Comparison of ENCODE assay signal across 8 mouse cellular contexts in the genomic region with DNA sequence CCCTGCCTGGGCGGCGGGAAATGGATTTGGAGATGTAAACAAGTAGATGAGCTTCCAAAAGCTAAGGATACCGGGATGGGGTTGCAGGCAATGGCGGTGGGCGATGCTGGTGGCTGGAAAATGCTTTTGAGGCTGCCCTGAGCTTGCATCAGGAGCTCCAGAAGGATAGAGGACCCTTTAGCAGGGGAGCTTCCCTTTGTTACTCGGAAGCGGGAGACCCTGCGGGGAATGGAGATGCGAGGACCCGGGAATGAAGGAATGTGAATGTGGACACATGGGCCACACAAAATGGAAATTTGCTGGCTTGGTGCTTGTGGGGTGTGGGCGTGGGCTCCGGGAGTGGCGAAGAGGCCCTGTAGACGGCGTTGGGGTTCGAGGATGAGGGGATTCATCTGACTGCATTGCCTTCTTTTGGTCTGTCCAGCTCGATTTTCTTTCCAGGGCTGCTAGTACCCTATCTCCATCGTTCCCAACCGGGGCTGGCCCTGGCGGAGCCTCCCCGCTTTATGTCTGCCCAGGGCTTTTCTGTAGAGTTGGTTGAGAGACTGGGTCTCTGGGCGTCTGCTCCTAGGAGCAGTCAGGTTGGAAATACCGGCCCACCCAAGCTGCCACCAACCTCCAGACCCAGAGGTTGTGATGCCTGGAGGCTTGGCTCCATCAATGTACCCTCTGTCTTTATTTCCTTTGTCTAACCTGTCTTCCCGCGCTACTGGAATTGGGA. TPM values are rescaled to one million over a fixed set of nuclear protein-coding genes. Genes with fewer than 3 reads are reported as not detected.
A peak's percentile ranks its signal among the peaks of the same experiment; 100 is the strongest.
DNase-seq lines count a peak whose midpoint lies in the region; ATAC-seq and TF ChIP-seq lines count a peak whose summit lies in the region.

No protein-coding gene starts in this region.

- no peak for TF ChIP-seq CTCF in ES-Bruce4 (IDR thresholded peaks at IDR 0.05; ENCODE audit: low read depth, low read length)

- peak overlapping the region; percentile 92 for H3K4me2 ChIP-seq in heart, embryonic 12.5 days
- H3K4me2 ChIP-seq in forebrain, embryonic 16.5 days (ENCODE audit: low read length), result peak overlapping the region; percentile 80
- peak overlapping the region; percentile 35 for H3K4me2 ChIP-seq in liver, embryonic 16.5 days (ENCODE audit: low read depth, low read length)

- H3K9me3 ChIP-seq in heart, embryonic 12.5 days (replicated peaks), result no peaks in the 10 kb centered on the region
- no peaks in the 10 kb centered on the region for H3K9me3 ChIP-seq in ES-Bruce4 (replicated peaks; ENCODE audit: control insufficient read depth, insufficient read depth, low read length, poor library complexity, severe bottlenecking)
- no peaks in the 10 kb centered on the region for H3K9me3 ChIP-seq in forebrain, embryonic 16.5 days (ENCODE audit: control insufficient read depth, low read length)
- H3K9me3 ChIP-seq in liver, embryonic 16.5 days (replicated peaks; ENCODE audit: control insufficient read depth, low read length), result no peaks in the 10 kb centered on the region

- 0 out of 2 replicates have a peak, but pooled peaks cover 13% of the 10 kb centered on the region for H3K27me3 ChIP-seq in heart, embryonic 12.5 days (replicated peaks)
- H3K27me3 ChIP-seq in ES-Bruce4 (ENCODE audit: control insufficient read depth, insufficient read depth, low read length, poor library complexity, severe bottlenecking), result no peaks in the 10 kb centered on the region
- no peaks in the 10 kb centered on the region for H3K27me3 ChIP-seq in forebrain, embryonic 16.5 days (replicated peaks; ENCODE audit: control insufficient read depth, insufficient read depth, low read length)
- H3K27me3 ChIP-seq in liver, embryonic 16.5 days (ENCODE audit: control insufficient read depth, insufficient read depth, low read depth, low read length), result peaks cover 17% of the 10 kb centered on the region

- intact Hi-C loops in heart, postnatal 25 days (cut with DNase I), result no loop called here

- H3K36me3 ChIP-seq in heart, embryonic 12.5 days, result no peaks in the 10 kb centered on the region
- no peaks in the 10 kb centered on the region for H3K36me3 ChIP-seq in ES-Bruce4 (ENCODE audit: control insufficient read depth, insufficient read depth, low read length, poor library complexity, severe bottlenecking)
- H3K36me3 ChIP-seq in forebrain, embryonic 16.5 days (ENCODE audit: control insufficient read depth, insufficient read depth), result no peaks in the 10 kb centered on the region
- H3K36me3 ChIP-seq in liver, embryonic 16.5 days (ENCODE audit: control insufficient read depth, insufficient read depth), result no peaks in the 10 kb centered on the region

- peaks cover 23% of the 10 kb centered on the region for H3K4me1 ChIP-seq in heart, embryonic 12.5 days (replicated peaks)
- H3K4me1 ChIP-seq in ES-Bruce4 (ENCODE audit: control insufficient read depth, insufficient read depth, low read length), result no peaks in the 10 kb centered on the region
- H3K4me1 ChIP-seq in forebrain, embryonic 16.5 days (replicated peaks; ENCODE audit: control insufficient read depth, insufficient read depth, low read length), result peaks cover 30% of the 10 kb centered on the region
- no peaks in the 10 kb centered on the region for H3K4me1 ChIP-seq in liver, embryonic 16.5 days (ENCODE audit: control insufficient read depth, low read depth, low read length)

- WGBS in heart, embryonic 12.5 days, result 9% methylated on average over 25 of the region's 25 CpGs
- WGBS in forebrain, embryonic 16.5 days, result 2% methylated on average over 25 of the region's 25 CpGs
- WGBS in liver, embryonic 16.5 days (ENCODE audit: insufficient replicate concordance), result 15% methylated on average over 25 of the region's 25 CpGs

- H3K4me3 ChIP-seq in heart, embryonic 12.5 days, result peak overlapping the region; percentile 54
- H3K4me3 ChIP-seq in ES-Bruce4 (ENCODE audit: low read depth, low read length), result peak overlapping the region; percentile 86
- H3K4me3 ChIP-seq in forebrain, embryonic 16.5 days (replicated peaks; ENCODE audit: low read length), result peak overlapping the region; percentile 74
- H3K4me3 ChIP-seq in liver, embryonic 16.5 days (ENCODE audit: low read depth, low read length), result peak overlapping the region; percentile 14; the same call in 1 of the 2 replicates

- H3K27ac ChIP-seq in heart, embryonic 12.5 days (ENCODE audit: poor library complexity, severe bottlenecking), result no peak overlapping the region
- no peak overlapping the region for H3K27ac ChIP-seq in ES-Bruce4 (ENCODE audit: insufficient read depth, low read length)
- peak overlapping the region; percentile 74 for H3K27ac ChIP-seq in forebrain, embryonic 16.5 days (ENCODE audit: low read length)
- no peak overlapping the region for H3K27ac ChIP-seq in liver, embryonic 16.5 days (ENCODE audit: low read length)

- no peak for TF ChIP-seq EP300 in ES-Bruce4 (IDR thresholded peaks at IDR 0.05; ENCODE audit: insufficient read depth, low read depth, low read length)

- ATAC-seq in heart, embryonic 12.5 days (ENCODE audit: insufficient number of reproducible peaks, low FRiP score), result no peak
- peak; percentile 19 for ATAC-seq in forebrain, embryonic 16.5 days
- ATAC-seq in liver, embryonic 16.5 days (ENCODE audit: low read depth), result no peak
- ATAC-seq in monocyte, adult 5-6 weeks (replicated peaks; ENCODE audit: insufficient number of reproducible peaks, low FRiP score, low TSS enrichment, poor library complexity, severe bottlenecking), result no peak

- peak overlapping the region; percentile 72 for H3K9ac ChIP-seq in heart, embryonic 12.5 days
- H3K9ac ChIP-seq in ES-Bruce4 (ENCODE audit: low read depth, poor library complexity, severe bottlenecking), result peak overlapping the region; percentile 46
- peak overlapping the region; percentile 78 for H3K9ac ChIP-seq in forebrain, embryonic 16.5 days (replicated peaks; ENCODE audit: low read depth, low read length)
- no peak overlapping the region for H3K9ac ChIP-seq in liver, embryonic 16.5 days (ENCODE audit: low read depth, low read length)

- TF ChIP-seq POLR2A in ES-Bruce4 (IDR thresholded peaks at IDR 0.05; ENCODE audit: insufficient read depth, low read length), result no peak

- DNase-seq in heart, postnatal 25 days (ENCODE audit: low spot score), result no peak
- no peak for DNase-seq in thymus, postnatal 14 days
- no peak for DNase-seq in testis, postnatal 10 days (ENCODE audit: low spot score)

RNA-seq across cellular contexts. Expression of a gene that starts 0.8 kb away (rescaled TPM):
- 30.8 and 33.4 TPM in 2 replicates for polyA plus RNA-seq in heart, embryonic 12.5 days (2016; fragmentation: Nextera tagmentation; extraction: Ambion mirVana)
- total RNA-seq in heart, postnatal 25 days (2021), result 10 to 100 TPM; 16.2 to 17.2 TPM
- 88.6 and 89.9 TPM in 2 replicates for polyA plus RNA-seq in ES-Bruce4 (2011; ENCODE audit: insufficient read depth, insufficient read length, low read depth, missing spikeins)
- 481 and 559 TPM in 2 replicates for polyA plus RNA-seq in forebrain, embryonic 16.5 days (2015; fragmentation: Nextera tagmentation; extraction: Ambion mirVana)
- polyA plus RNA-seq in liver, embryonic 16.5 days (2015; fragmentation: Nextera tagmentation; extraction: Ambion mirVana), result 1.3 and 2.2 TPM in 2 replicates
- total RNA-seq in monocyte, adult 5-6 weeks (2017), result not detected in 3 replicates

RNA-seq across cellular contexts. Expression of a gene that starts 28.7 kb away (rescaled TPM):
- polyA plus RNA-seq in heart, embryonic 12.5 days (2016; fragmentation: Nextera tagmentation; extraction: Ambion mirVana), result 1.4 and 2.2 TPM in 2 replicates
- 1 to 10 TPM; 1.5 to 2.7 TPM for total RNA-seq in heart, postnatal 25 days (2021)
- not detected in 2 replicates for polyA plus RNA-seq in ES-Bruce4 (2011; ENCODE audit: insufficient read depth, insufficient read length, low read depth, missing spikeins)
- polyA plus RNA-seq in forebrain, embryonic 16.5 days (2015; fragmentation: Nextera tagmentation; extraction: Ambion mirVana), result 6.6 and 8.7 TPM in 2 replicates
- 0.41 and 0.89 TPM in 2 replicates for polyA plus RNA-seq in liver, embryonic 16.5 days (2015; fragmentation: Nextera tagmentation; extraction: Ambion mirVana)
- not detected in 3 replicates for total RNA-seq in monocyte, adult 5-6 weeks (2017)

RNA-seq across cellular contexts. Expression of a gene that starts 51.9 kb away (rescaled TPM):
- polyA plus RNA-seq in heart, embryonic 12.5 days (2016; fragmentation: Nextera tagmentation; extraction: Ambion mirVana), result 0.09 TPM in 1 of 2 replicates, not detected in the other
- total RNA-seq in heart, postnatal 25 days (2021), result 1 to 10 TPM; 3.6 to 3.7 TPM
- polyA plus RNA-seq in ES-Bruce4 (2011; ENCODE audit: insufficient read depth, insufficient read length, low read depth, missing spikeins), result 1.9 and 2.8 TPM in 2 replicates
- polyA plus RNA-seq in forebrain, embryonic 16.5 days (2015; fragmentation: Nextera tagmentation; extraction: Ambion mirVana), result 0.10 TPM in 1 of 2 replicates, not detected in the other
- not detected in 2 replicates for polyA plus RNA-seq in liver, embryonic 16.5 days (2015; fragmentation: Nextera tagmentation; extraction: Ambion mirVana)
- 0.68 to 2.6 TPM in 2 of 3 replicates, not detected in the other for total RNA-seq in monocyte, adult 5-6 weeks (2017)

RNA-seq across cellular contexts. Expression of a gene that starts 55.7 kb away (rescaled TPM):
- 0.05 and 0.09 TPM in 2 replicates for polyA plus RNA-seq in heart, embryonic 12.5 days (2016; fragmentation: Nextera tagmentation; extraction: Ambion mirVana)
- not detected for total RNA-seq in heart, postnatal 25 days (2021)
- polyA plus RNA-seq in ES-Bruce4 (2011; ENCODE audit: insufficient read depth, insufficient read length, low read depth, missing spikeins), result 3.8 and 4.0 TPM in 2 replicates
- 27.9 and 28.0 TPM in 2 replicates for polyA plus RNA-seq in forebrain, embryonic 16.5 days (2015; fragmentation: Nextera tagmentation; extraction: Ambion mirVana)
- not detected in 2 replicates for polyA plus RNA-seq in liver, embryonic 16.5 days (2015; fragmentation: Nextera tagmentation; extraction: Ambion mirVana)
- not detected in 3 replicates for total RNA-seq in monocyte, adult 5-6 weeks (2017)

Comparison
In these comparisons a context has a peak if more than half of its experiments do, and no peak if none do; other contexts are left out.
1. H3K4me2 ChIP-seq: peak in every context shown above with its lines; median percentile 92 in heart, embryonic 12.5 days; 80 in forebrain, embryonic 16.5 days; 35 in liver, embryonic 16.5 days.
2. H3K4me3 ChIP-seq: peak in every context shown above with its lines; median percentile 86 in ES-Bruce4; 74 in forebrain, embryonic 16.5 days; 54 in heart, embryonic 12.5 days; 14 in liver, embryonic 16.5 days.
3. RNA of a gene that starts 0.8 kb away (polyA plus RNA-seq): 481 to 559 TPM in forebrain, embryonic 16.5 days, 88.6 to 89.9 TPM in ES-Bruce4 and 30.8 to 33.4 TPM in heart, embryonic 12.5 days; 1.3 to 2.2 TPM in liver, embryonic 16.5 days; every median in the first group is over 10 times any median in the second.